Mouse (Mus musculus) MEL (cell line): ENCODE measurements at regions not wholly inside any gene's neighbourhood (a gene's known extent, or its start where the extent isn't known, plus 50 kb on each side); places are given as distances from the start of the nearest gene placed in this dataset.
A peak's percentile ranks its signal among the peaks of the same experiment; 100 is the strongest.

Experiments
- DNase-seq: peaks from one replicate; pipeline ENCODE4 v3.0.0; 2011; ENCODE audit warnings: low read depth, low spot score
- H3K27ac ChIP-seq: 2 replicates; pipeline ENCODE4 v1.5.1; 2012; ENCODE audit warnings: low read depth, mild to moderate bottlenecking, control low read depth, low read length, moderate library complexity; ENCODE audit not compliant: control insufficient read depth
- H3K27me3 ChIP-seq, 2 experiments: fragments of 150-350 bp in 1 of 2; sonication (generic) in 1 of 2; 2 replicates each; pipeline ENCODE4 v1.6.1; 2012; ENCODE audit warnings: low read length in 2 of 2, mild to moderate bottlenecking in 2 of 2, improper control_type of control experiment in 1 of 2, moderate library complexity in 1 of 2; ENCODE audit not compliant: insufficient read depth in 2 of 2, control insufficient read depth in 1 of 2
- H3K36me3 ChIP-seq, 2 experiments: 2 replicates each; pipeline ENCODE4 v1.6.1; 2012 to 2014; ENCODE audit warnings: low read length in 2 of 2, improper control_type of control experiment in 1 of 2, inconsistent platforms in 1 of 2, mild to moderate bottlenecking in 1 of 2; ENCODE audit not compliant: insufficient read depth in 2 of 2, control insufficient read depth in 1 of 2
- H3K4me1 ChIP-seq, 2 experiments: fragments of 150-350 bp in 1 of 2; sonication (generic) in 1 of 2; 2 replicates each; pipeline ENCODE4 v1.6.1; 2012; ENCODE audit warnings: low read length in 2 of 2, improper control_type of control experiment in 1 of 2, mild to moderate bottlenecking in 1 of 2; ENCODE audit not compliant: insufficient read depth in 2 of 2, control insufficient read depth in 1 of 2
- H3K4me3 ChIP-seq, 2 experiments: fragments of 150-350 bp in 1 of 2; sonication (generic) in 1 of 2; 2 replicates each; pipeline ENCODE4 v1.5.1; 2012; ENCODE audit warnings: low read depth in 2 of 2, low read length in 2 of 2, mild to moderate bottlenecking in 2 of 2, moderate library complexity in 2 of 2, control low read depth in 1 of 2, improper control_type of control experiment in 1 of 2; ENCODE audit not compliant: control insufficient read depth in 1 of 2, insufficient read depth in 1 of 2
- H3K79me2 ChIP-seq: 2 replicates; pipeline ENCODE4 v1.6.1; 2012; ENCODE audit warnings: mild to moderate bottlenecking, low read length, moderate library complexity; ENCODE audit not compliant: control insufficient read depth, poor library complexity, insufficient read depth
- H3K9ac ChIP-seq: 2 replicates; pipeline ENCODE4 v1.6.1; 2012; ENCODE audit warnings: low read depth, mild to moderate bottlenecking, control low read depth, low read length, moderate library complexity; ENCODE audit not compliant: control insufficient read depth, poor library complexity, severe bottlenecking
- H3K9me3 ChIP-seq: fragments of 150-350 bp; sonication (generic); replicated peaks from 2 replicates; pipeline ENCODE4 v1.6.1; 2012; ENCODE audit warnings: mild to moderate bottlenecking, low read length, improper control_type of control experiment, moderate library complexity; ENCODE audit not compliant: insufficient read depth
- CTCF ChIP-seq, 3 experiments: IDR thresholded peaks in 2 of 3; conservative IDR thresholded peaks in 1 of 3; 2 replicates each; pipeline ENCODE4 v1.5.1; 2011 to 2012; ENCODE audit warnings: low read length in 3 of 3, low read depth in 2 of 3, mild to moderate bottlenecking in 2 of 3, improper control_type of control experiment in 1 of 3, inconsistent platforms in 1 of 3, mixed read lengths in 1 of 3, moderate library complexity in 1 of 3; ENCODE audit not compliant: control insufficient read depth in 1 of 3, insufficient read depth in 1 of 3, poor library complexity in 1 of 3, severe bottlenecking in 1 of 3
- ELF1 ChIP-seq: IDR thresholded peaks from 2 replicates; pipeline ENCODE4 v1.6.1; 2014; ENCODE audit warnings: low read depth, mild to moderate bottlenecking, inconsistent platforms, low read length, improper control_type of control experiment, moderate library complexity
- GABPA ChIP-seq: IDR thresholded peaks from 2 replicates; pipeline ENCODE4 v1.6.1; 2012; ENCODE audit warnings: low read depth, mild to moderate bottlenecking, inconsistent platforms, low read length, improper control_type of control experiment, moderate library complexity
- HCFC1 ChIP-seq: IDR thresholded peaks from 2 replicates; pipeline ENCODE4 v1.6.1; 2012; ENCODE audit warnings: low read depth, mild to moderate bottlenecking, inconsistent platforms, low read length, improper control_type of control experiment, moderate library complexity
- JUND ChIP-seq: IDR thresholded peaks from 2 replicates; pipeline ENCODE4 v1.6.1; 2011; ENCODE audit warnings: low read depth, mild to moderate bottlenecking, improper control_type of control experiment, low read length
- MAFK ChIP-seq: IDR thresholded peaks from 2 replicates; pipeline ENCODE4 v1.6.1; 2011; ENCODE audit warnings: low read depth, mild to moderate bottlenecking, low read length, improper control_type of control experiment, borderline replicate concordance
- MAZ ChIP-seq: IDR thresholded peaks from 2 replicates; pipeline ENCODE4 v1.6.1; 2012; ENCODE audit warnings: low read depth, mild to moderate bottlenecking, inconsistent platforms, low read length, improper control_type of control experiment
- MXI1 ChIP-seq: IDR thresholded peaks from 2 replicates; pipeline ENCODE4 v1.6.1; 2011; ENCODE audit warnings: mild to moderate bottlenecking, low read depth, low read length, improper control_type of control experiment
- MYB ChIP-seq: IDR thresholded peaks from 2 replicates; pipeline ENCODE4 v1.6.1; 2011; ENCODE audit warnings: mild to moderate bottlenecking, low read depth, low read length, improper control_type of control experiment
- NRF1 ChIP-seq: IDR thresholded peaks from 2 replicates; pipeline ENCODE4 v1.6.1; 2014; ENCODE audit warnings: low read depth, mild to moderate bottlenecking, inconsistent platforms, low read length, improper control_type of control experiment, moderate library complexity; ENCODE audit not compliant: poor library complexity, insufficient read depth, severe bottlenecking
- POLR2AphosphoS2 ChIP-seq: IDR thresholded peaks from 2 replicates; pipeline ENCODE4 v1.6.1; 2011; ENCODE audit warnings: low read length, improper control_type of control experiment
- POLR2AphosphoS5 ChIP-seq: IDR thresholded peaks from 2 replicates; pipeline ENCODE4 v1.6.1; 2012; ENCODE audit warnings: low read depth, borderline replicate concordance, mild to moderate bottlenecking, inconsistent platforms, low read length, moderate library complexity, mixed read lengths
- RAD21 ChIP-seq: IDR thresholded peaks from 2 replicates; pipeline ENCODE4 v1.6.1; 2011; ENCODE audit warnings: mild to moderate bottlenecking, low read depth, low read length, improper control_type of control experiment
- RCOR1 ChIP-seq: IDR thresholded peaks from 2 replicates; pipeline ENCODE4 v1.6.1; 2012; ENCODE audit warnings: low read depth, mild to moderate bottlenecking, inconsistent platforms, low read length, improper control_type of control experiment
- SIN3A ChIP-seq: IDR thresholded peaks from 2 replicates; pipeline ENCODE4 v1.6.1; 2012; ENCODE audit warnings: low read length, improper control_type of control experiment, inconsistent platforms
- SMC3 ChIP-seq: IDR thresholded peaks from 2 replicates; pipeline ENCODE4 v1.6.1; 2011; ENCODE audit warnings: low read depth, low read length, improper control_type of control experiment
- TBP ChIP-seq: IDR thresholded peaks from 2 replicates; pipeline ENCODE4 v1.8.0; 2011; ENCODE audit warnings: low read depth, low read length, improper control_type of control experiment
- USF2 ChIP-seq, 2 experiments: IDR thresholded peaks; 2 replicates each; pipeline ENCODE4 v1.6.1; 2011 to 2012; ENCODE audit warnings: improper control_type of control experiment in 2 of 2, low read length in 2 of 2, borderline replicate concordance in 1 of 2, inconsistent platforms in 1 of 2, low read depth in 1 of 2, mild to moderate bottlenecking in 1 of 2; ENCODE audit not compliant: insufficient read depth in 1 of 2
- ZC3H11A ChIP-seq: IDR thresholded peaks from 2 replicates; pipeline ENCODE4 v1.6.1; 2012; ENCODE audit warnings: low read depth, mild to moderate bottlenecking, inconsistent platforms, low read length, improper control_type of control experiment
- ZMIZ1 ChIP-seq: IDR thresholded peaks from 2 replicates; pipeline ENCODE4 v1.6.1; 2012; ENCODE audit warnings: low read depth, mild to moderate bottlenecking, inconsistent platforms, low read length, improper control_type of control experiment, moderate library complexity
- ZNF384 ChIP-seq: IDR thresholded peaks from 2 replicates; pipeline ENCODE4 v1.6.1; 2012; ENCODE audit warnings: low read depth, mild to moderate bottlenecking, inconsistent platforms, low read length, improper control_type of control experiment

DNA sequence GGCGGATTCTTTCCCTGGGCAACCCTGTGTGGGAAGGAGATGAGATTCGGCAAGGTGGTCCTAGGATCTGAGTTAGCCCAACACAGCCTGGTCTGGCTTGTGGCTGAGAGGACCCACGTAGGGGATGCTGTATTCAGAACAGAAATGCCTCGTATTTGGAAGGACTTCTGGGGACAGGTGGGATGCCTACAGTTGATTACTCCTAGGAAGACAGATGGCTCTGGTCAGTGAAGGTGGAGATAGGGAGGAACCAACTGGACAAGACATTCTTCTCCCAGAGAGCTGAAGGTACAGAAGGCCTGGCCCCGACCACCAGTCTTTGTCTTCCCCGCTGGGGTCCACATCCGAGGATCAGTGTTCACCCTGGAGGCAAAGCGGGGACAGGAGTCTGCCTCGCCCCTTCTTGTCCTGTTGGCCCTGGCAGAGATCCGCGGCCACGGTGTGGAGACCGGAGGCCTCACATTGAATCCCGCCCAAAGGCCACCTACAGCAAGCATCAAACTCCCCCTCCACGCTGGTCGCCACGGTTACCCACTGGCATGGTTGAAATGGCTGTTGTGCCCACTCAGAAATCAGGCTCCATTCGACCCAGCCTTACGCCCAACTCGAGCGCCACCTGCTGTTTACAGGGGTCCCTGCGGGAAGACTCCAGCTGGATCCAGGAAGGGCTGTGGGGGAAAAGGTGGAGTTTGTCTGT is 182.4 kb downstream of the Cdc5l start:
- Histone ChIP-seq H3K79me2 (no peaks in the 10 kb centered on the region), H3K4me1 (no peaks in the 10 kb centered on the region), H3K36me3 (no peaks in the 10 kb centered on the region), H3K27me3 (no peaks in the 10 kb centered on the region)
- peak; percentile 16 for DNase-seq
- no peak for TF ChIP-seq RCOR1
- TF ChIP-seq RAD21, result peak; percentile 70
- TF ChIP-seq SMC3, result peak; percentile 81
- TF ChIP-seq ZC3H11A, result peak; percentile 54
- no peak for TF ChIP-seq ZNF384
- TF ChIP-seq CTCF (IDR thresholded peaks at IDR 0.05 in 2 of 3, conservative IDR thresholded peaks at IDR 0.05 in 1 of 3; ENCODE audit: control insufficient read depth in 1 of 3, insufficient read depth in 1 of 3, low read depth in 2 of 3, low read length in 3 of 3, poor library complexity in 1 of 3, severe bottlenecking in 1 of 3), result peak; percentile 39 to 93 (median 71); a peak in 5 of 6 replicates
- TF ChIP-seq ZMIZ1, result no peak
- no peak for TF ChIP-seq MYB
- TF ChIP-seq, all 39 proteins: peak for 4
- no peak overlapping the region for H3K27ac ChIP-seq
- no peaks in the 10 kb centered on the region for H3K9me3 ChIP-seq
- no peak overlapping the region for H3K9ac ChIP-seq
- no peak overlapping the region for H3K4me3 ChIP-seq

- no peak overlapping the region for H3K27ac ChIP-seq
- no peaks in the 10 kb centered on the region for H3K36me3 ChIP-seq
- H3K4me3 ChIP-seq, result no peak overlapping the region
- no peaks in the 10 kb centered on the region for H3K4me1 ChIP-seq
- TF ChIP-seq SMC3 (no peak), ELF1 (no peak), MAZ (no peak), JUND (no peak), MAFK (no peak), ZC3H11A (no peak), POLR2AphosphoS5 (no peak), POLR2AphosphoS2 (no peak), GABPA (no peak), ZMIZ1 (no peak), RAD21 (no peak), HCFC1 (no peak), USF2 (IDR thresholded peaks at IDR 0.05; ENCODE audit: borderline replicate concordance in 1 of 2, insufficient read depth in 1 of 2, low read depth in 1 of 2, low read length in 2 of 2) (no peak), NRF1 (no peak), ZNF384 (no peak), TBP (no peak), SIN3A (no peak), MXI1 (no peak), RCOR1 (no peak)
- TF ChIP-seq, all 39 proteins: peak for 0
- no peak overlapping the region for H3K9ac ChIP-seq
- H3K27me3 ChIP-seq, result no peaks in the 10 kb centered on the region
- H3K79me2 ChIP-seq, result no peaks in the 10 kb centered on the region
- H3K9me3 ChIP-seq, result no peaks in the 10 kb centered on the region
- no peak for DNase-seq
These were observed 183.1 kb downstream of the Cdc5l start for GRCm38 (mm10) chr17:45250450-45250849.
